Mouse (Mus musculus): ENCODE data around the gene Pitpnm2. TPM values are rescaled to one million over a fixed set of nuclear protein-coding genes. Genes with fewer than 3 reads are reported as not detected.
A peak's percentile ranks its signal among the peaks of the same experiment; 100 is the strongest.

Gene Pitpnm2
- total RNA-seq, 4 experiments from 2014 or later, result 260 to 337 (median 315) TPM

- no peak for DNase-seq (ENCODE audit: low spot score in 2 of 2)
Measured at GRCm38 (mm10) chr5:124182097-124182496, 67.5 kb downstream of the Pitpnm2 start.

GRCm38 (mm10) chr5:124180500-124181167, 68.9 kb downstream of the Pitpnm2 start:
- DNase-seq (ENCODE audit: low spot score in 2 of 2), result no peak

DNA sequence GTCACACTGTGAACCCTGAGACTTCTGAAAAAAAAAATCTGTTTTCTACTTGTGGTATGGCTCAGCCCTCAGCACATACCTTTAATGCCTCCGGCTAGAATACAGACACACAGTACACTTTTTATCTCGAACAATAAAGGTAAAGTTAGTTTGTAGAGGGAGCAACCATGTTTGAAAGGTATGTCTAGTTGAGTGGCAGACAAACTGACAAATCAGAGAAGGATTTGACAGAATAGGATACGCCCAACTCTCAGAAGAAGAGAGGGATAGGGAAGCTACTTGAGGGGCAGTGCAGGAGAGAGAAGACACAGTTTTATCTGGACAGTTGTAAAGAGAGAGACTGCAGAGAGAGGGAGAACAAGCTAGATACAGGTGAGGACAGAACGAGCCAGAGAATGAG, 70.1 kb downstream of the Pitpnm2 start:
- DNase-seq (ENCODE audit: low spot score in 2 of 2), result no peak

- peak in 1 of 2 experiments; percentile 42 for DNase-seq (ENCODE audit: low spot score in 2 of 2)
Measured at GRCm38 (mm10) chr5:124176726-124177132, 72.8 kb downstream of the Pitpnm2 start.

GRCm38 (mm10) chr5:124175138-124175537, 74.4 kb downstream of the Pitpnm2 start:
- DNase-seq (ENCODE audit: low spot score in 2 of 2), result no peak

DNA sequence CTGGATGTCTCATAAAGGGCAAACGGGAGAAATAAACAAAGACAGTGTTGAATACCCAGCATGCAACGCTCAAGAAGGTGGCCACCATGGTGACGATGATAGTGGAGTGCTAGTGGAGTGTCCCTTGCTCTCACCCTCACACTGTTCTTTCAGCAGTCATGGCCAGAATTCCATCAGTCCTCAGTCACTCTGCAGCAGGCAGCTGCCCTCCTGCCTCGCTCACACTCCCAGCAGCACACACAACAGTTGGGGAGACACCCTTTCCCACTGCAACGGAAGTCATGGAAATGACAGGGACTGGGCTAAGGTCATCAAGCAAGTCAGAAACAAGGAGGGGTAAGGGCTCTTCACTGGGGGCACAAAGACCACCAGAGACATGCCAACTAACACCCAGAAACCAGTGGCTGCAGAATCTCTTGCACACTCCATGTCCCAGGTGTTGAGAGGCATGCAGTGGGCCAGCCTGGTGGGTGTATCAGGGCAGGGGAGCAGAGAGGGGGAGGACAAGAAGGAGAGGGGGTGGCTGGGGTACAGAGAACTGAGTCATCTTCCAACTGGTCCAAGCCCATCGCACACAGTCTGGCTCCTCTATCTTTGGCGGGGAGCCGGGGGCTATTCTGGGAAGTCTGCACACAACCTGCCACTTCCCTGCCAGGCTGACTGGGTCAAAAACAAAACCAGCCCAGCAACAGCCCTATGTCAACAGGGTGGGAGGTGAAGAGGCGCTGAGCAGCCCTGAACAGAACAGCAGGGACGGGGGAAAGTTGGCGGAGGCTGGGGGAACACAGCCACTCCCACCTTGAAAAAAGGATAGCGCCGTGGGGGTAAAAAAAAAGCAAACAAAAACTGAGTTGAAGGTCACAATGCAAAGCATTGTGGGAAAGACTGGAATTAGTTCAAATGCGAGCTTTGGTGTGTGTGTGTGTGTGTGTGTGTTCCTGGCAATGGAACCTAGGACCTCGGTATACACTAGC, 76.3 kb downstream of the Pitpnm2 start:
- DNase-seq (ENCODE audit: low spot score in 2 of 2), result peak; percentile 86 to 88

GRCm38 (mm10) chr5:124172246-124172645, 77.3 kb downstream of the Pitpnm2 start:
- no peak for DNase-seq (ENCODE audit: low spot score in 2 of 2)

DNA sequence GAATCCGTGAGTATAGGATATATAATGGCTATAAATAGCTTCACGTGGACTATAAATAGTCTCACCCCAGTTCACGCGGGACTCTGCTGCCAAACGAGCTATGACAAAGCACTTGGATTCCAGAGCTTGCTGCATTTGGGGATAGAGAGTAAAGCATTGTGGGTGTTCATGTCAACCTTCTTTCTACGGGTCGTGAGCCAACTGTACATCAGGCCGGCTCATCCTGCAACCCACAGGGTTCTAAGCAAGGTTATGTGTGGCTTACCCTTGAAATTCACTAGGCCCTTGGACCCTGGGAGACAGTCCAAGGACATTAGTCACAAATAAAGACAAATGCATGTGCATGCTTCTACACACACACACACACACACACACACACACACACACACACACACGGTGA, 77.8 kb downstream of the Pitpnm2 start:
- no peak for DNase-seq (ENCODE audit: low spot score in 2 of 2)

DNA sequence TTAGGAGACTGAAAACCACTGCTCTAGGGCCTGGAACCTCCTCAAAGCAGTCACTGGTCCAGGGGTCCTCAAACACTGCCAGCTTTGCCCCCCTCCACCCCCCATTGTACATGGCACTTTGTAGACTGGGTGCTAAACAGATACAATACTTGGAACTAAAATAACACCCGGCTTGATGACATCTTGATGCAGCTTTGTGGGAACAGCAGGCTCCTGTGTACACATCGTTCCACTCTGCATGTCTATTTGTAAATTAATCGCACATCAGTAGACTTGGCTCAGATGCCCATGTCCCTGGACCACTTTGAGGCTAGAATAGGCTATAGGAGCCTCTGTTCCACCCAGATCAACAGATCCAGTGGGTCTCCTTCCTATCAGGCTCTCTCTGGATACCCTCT, 80.3 kb downstream of the Pitpnm2 start:
- peak in 1 of 2 experiments; percentile 36 for DNase-seq (ENCODE audit: low spot score in 2 of 2)

DNA sequence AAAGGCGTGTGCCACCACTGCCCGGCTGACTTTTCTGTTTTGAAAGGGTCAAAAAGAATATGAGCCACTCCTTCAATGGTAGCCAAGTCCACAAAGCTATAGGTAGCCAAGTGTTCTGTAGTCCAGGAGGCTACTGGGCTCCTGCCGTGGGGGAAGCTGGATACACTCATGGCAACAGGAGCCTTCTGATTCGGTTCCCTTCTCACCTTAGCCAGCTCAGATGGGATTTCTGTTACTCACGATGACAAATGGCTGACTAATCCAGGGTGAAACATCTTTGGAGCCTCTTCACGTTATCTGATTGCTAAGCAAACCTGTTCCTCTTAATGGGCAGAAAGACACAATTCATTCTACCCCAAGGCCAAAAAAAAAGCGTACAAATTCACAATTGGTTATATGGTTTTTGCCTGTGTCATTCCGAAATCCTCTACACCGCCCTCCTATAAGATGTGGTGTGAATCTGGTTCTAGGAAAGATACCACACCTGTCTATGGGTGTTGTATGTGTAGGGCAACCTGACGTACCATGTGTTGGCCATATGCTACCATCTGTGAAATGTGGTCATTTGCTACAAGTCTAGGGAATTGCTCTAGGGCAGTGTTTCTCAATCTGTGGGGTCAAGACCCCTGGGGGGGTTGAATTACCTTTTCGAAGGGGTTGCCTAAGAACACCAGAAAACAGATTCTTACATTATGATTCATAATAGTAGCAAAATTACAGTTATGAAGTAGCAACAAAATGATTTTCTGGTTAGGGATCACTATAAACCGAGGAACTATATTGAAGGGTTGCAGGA, 80.9 kb downstream of the Pitpnm2 start:
- DNase-seq (ENCODE audit: low spot score in 2 of 2), result no peak

GRCm38 (mm10) chr5:124167621-124168020, 81.9 kb downstream of the Pitpnm2 start:
- no peak for DNase-seq (ENCODE audit: low spot score in 2 of 2)

- DNase-seq (ENCODE audit: low spot score in 2 of 2), result no peak
Measured at GRCm38 (mm10) chr5:124166741-124167140, 82.8 kb downstream of the Pitpnm2 start.

DNA sequence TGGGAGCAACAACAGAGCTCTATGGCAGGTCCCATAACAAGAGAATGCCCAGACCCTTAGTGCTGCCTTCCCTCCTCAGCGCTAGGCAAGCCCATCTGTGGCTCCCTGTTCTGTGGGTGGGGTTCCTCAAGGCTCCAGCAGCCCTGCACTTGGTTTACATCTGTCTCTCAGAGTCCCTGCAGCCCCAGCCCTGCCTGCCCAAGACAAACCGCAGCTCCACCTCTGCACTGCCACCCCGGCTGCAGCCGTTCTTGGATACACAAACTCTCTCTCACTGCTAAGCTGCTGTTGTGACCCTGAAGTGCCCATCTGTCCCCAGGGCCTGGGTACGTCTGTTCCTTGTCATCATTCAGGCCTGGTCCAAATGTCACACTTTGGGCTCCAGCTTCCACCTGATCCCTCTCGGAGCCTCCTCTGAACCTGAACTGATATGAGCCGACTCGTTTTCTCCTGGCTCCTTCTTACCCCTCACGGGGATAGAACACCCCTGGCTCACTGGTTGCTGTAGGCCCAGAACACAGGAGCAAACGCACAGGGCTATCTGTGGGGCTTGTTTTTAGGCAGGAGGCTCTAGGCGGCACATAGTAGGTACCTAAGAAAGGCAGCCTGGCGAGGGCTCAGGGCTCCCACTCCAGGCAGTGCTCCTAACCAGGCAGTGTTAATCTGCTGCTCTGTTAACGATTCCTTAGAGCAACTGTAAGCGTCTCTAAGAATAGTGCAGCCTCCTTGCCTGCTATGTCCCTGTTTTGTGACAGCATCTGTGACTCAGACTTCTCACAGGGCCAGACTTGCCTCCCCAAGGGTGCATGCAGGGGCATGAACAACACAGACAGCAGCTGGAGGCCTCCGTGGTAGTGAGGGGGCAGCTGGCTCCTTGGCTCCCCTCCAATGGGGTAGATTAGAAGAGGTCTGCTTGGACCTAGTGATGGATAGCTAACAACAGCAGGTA, 83.7 kb downstream of the Pitpnm2 start:
- no peak for DNase-seq (ENCODE audit: low spot score in 2 of 2)

DNA sequence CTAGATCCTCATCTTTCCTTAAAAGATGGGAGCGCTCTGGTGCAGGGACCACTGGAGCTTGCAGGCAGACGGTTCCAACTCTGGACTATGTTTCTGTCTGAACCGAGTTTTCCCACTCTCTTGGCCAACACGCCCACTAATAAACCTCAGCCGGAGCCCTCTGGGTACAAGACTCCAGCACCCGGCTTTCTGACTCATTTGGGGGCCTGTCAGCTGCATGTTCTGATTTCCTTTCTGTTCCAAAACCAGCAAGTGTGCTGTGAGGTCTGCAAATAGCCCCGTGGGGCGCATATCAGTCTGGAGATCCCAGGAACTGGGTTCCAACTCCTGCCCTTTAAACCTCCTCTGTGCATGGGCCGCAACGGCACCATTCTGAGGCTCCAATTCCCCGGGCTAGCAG, 86.1 kb downstream of the Pitpnm2 start:
- no peak for DNase-seq (ENCODE audit: low spot score in 2 of 2)

- peak in 1 of 2 experiments; percentile 69 for DNase-seq (ENCODE audit: low spot score in 2 of 2)
Measured at GRCm38 (mm10) chr5:124162577-124162976, 87.0 kb downstream of the Pitpnm2 start.

GRCm38 (mm10) chr5:124161831-124162230, 87.7 kb downstream of the Pitpnm2 start:
- no peak for DNase-seq (ENCODE audit: low spot score in 2 of 2)

- no peak for DNase-seq (ENCODE audit: low spot score in 2 of 2)
Measured at GRCm38 (mm10) chr5:124159453-124159852, 90.1 kb downstream of the Pitpnm2 start.

GRCm38 (mm10) chr5:124158305-124158704, 91.3 kb downstream of the Pitpnm2 start:
- no peak for DNase-seq (ENCODE audit: low spot score in 2 of 2)

- no peak for DNase-seq (ENCODE audit: low spot score in 2 of 2)
Measured at GRCm38 (mm10) chr5:124155943-124156342, 93.6 kb downstream of the Pitpnm2 start.

- no peak for DNase-seq (ENCODE audit: low spot score in 2 of 2)
Measured at GRCm38 (mm10) chr5:124152734-124153133, 96.8 kb downstream of the Pitpnm2 start.
